Mouse (Mus musculus): Measurements from ENCODE around the gene Copg1. TPM values are rescaled to one million over a fixed set of nuclear protein-coding genes. Genes with fewer than 3 reads are reported as not detected.

The Copg1 gene
- total RNA-seq (2023): 61.7 and 74.7 TPM in 2 replicates

GRCm38 (mm10) chr6:87887594-87888233 lies at the start of gene Copg1:
Gene Copg1 (plus strand): TSS chr6:87887814.

DNA sequence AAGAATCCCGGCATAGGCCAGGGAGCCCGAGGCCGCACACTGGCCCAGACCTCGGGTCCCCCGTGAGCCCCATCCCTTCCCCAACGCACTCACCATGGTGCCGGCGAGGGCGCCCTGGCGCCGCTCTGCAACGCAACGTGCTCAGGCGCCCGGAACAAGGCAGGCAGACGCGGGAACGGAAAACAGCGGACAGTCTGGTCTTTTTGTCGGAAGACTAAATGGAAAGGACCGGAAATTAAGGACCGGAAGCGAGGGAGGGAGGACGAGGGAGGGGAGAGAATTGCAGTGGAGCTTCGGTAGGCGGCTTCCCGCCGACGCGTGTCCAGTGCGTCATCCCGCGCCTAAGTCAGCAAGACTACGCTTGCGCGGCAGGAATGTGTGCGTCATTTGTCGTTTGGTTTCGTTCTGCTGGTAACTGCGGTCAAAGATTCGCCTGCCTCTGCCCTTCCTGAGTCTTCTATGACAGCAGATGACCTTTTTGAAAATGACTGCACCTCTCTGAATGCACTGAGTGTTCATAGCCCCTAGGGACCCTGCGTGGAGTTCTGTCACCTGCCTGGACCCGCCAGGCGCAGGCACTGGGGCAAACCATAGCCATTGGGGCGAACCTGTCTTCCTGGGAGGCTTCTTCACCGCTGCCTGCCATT lies 48.9 kb upstream of the Copg1 start, which contains the start of gene Isy1:
TSS of gene Isy1 (minus strand) at position 248 of the 647 bp plus-strand sequence.

DNA sequence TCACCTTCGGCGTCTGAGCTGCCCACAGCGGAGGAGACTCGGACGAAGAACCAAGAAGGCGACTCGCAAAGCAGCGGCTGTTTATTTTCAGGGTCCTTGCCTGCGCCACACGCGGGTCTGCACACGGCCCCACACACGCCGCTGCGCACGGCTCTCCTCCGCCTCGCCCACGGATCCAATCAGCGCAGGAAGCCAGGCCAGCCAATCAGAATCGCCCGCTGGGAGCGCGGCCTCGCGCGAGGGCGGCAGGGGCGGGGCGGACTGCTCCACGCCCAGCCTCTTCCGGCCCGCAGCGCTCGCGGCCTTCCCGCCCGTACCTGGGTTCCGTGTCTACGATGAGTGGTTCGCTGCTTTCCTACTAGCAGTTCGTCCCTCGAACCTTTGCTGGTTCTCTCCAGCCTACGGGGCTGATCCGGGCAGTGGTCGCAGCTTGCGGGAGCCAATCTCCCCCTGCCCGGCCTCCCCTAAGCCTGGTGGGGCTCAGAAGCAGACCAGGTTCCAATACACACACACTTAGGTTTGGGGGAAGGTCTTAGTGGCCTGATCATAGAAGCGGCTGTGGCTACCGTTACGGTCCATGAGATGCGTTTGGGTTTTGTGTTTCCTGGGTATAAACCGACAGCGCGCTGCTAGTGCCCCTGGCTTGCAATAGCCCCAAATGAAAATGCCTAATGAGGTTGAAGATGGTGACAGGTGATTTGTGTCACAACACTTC lies 36.6 kb upstream of the Copg1 start, which contains the start of gene Cnbp:
TSS of gene Cnbp (minus strand) at position 207 of the 715 bp plus-strand sequence.

GRCm38 (mm10) chr6:87913661-87914325 lies 26.2 kb downstream of the Copg1 start, which contains the start of gene Hmces:
Gene Hmces (plus strand): TSS chr6:87913935.

Other genes starting within 250 kb of the Copg1 start
- 2.0 and 2.2 TPM in 2 replicates for gene Aplf, start 215.6 kb upstream of the Copg1 start, total RNA-seq (2023)
- gene Efcc1, start 156.9 kb upstream of the Copg1 start, total RNA-seq (2023): not detected in 2 replicates
- gene Gp9, start 109.7 kb upstream of the Copg1 start, total RNA-seq (2023): 1.5 and 3.6 TPM in 2 replicates
- gene Rab43, start 75.7 kb upstream of the Copg1 start, total RNA-seq (2023): 54.8 and 58.6 TPM in 2 replicates
- 2.3 and 7.9 TPM in 2 replicates for gene Gm45140, start 52.0 kb upstream of the Copg1 start, total RNA-seq (2023)
- 31.2 and 34.1 TPM in 2 replicates for gene Isy1, start 49.0 kb upstream of the Copg1 start, total RNA-seq (2023)
- gene Cnbp, start 36.7 kb upstream of the Copg1 start, total RNA-seq (2023): 127 and 159 TPM in 2 replicates
- gene Hmces, start 26.1 kb downstream of the Copg1 start, total RNA-seq (2023): 15.0 and 20.6 TPM in 2 replicates
- 2.3 and 2.4 TPM in 2 replicates for gene H1fx, start 93.8 kb downstream of the Copg1 start, total RNA-seq (2023)
- gene Rab7, start 157.5 kb downstream of the Copg1 start, total RNA-seq (2023): 435 and 603 TPM in 2 replicates
- 130 and 143 TPM in 2 replicates for gene Rpn1, start 196.7 kb downstream of the Copg1 start, total RNA-seq (2023)

Data from neutrophil, adult 65 days (primary cell).